Mouse (Mus musculus) ES-E14 (cell line): Measurements from ENCODE around the gene Pfn4. TPM values are rescaled to one million over a fixed set of nuclear protein-coding genes. Genes with fewer than 3 reads are reported as not detected.
"Not testable (repeated sequence)": the region's sequence is repeated elsewhere in the genome, so short reads cannot be mapped to it uniquely, and the experiment has no call there.

Experiments
- DNase-seq: peaks from one replicate; pipeline ENCODE4 v3.0.0-alpha.2; 2013; ENCODE audit warnings: low read depth, low spot score
- H3K27ac ChIP-seq: 2 replicates; pipeline ENCODE4 v1.5.1; 2012; ENCODE audit warnings: low read depth, mild to moderate bottlenecking, low read length, moderate library complexity, mixed read lengths; ENCODE audit not compliant: poor library complexity, insufficient read depth, severe bottlenecking
- H3K36me3 ChIP-seq: 2 replicates; pipeline ENCODE4 v1.6.1; 2012; ENCODE audit warnings: mild to moderate bottlenecking, low read length, moderate library complexity, mixed read lengths; ENCODE audit not compliant: control insufficient read depth, poor library complexity, insufficient read depth, severe bottlenecking
- H3K4me1 ChIP-seq, 2 experiments: fragments of 150-350 bp in 1 of 2; sonication (generic) in 1 of 2; 2 replicates each; pipeline ENCODE4 v1.6.1; 2012; ENCODE audit warnings: low read length in 2 of 2, mild to moderate bottlenecking in 1 of 2, mixed read lengths in 1 of 2; ENCODE audit not compliant: control insufficient read depth in 2 of 2, insufficient read depth in 2 of 2, poor library complexity in 1 of 2
- H3K4me3 ChIP-seq, 2 experiments: fragments of 150-350 bp in 1 of 2; sonication (generic) in 1 of 2; 2 replicates each; pipeline ENCODE4 v1.5.1; 2012; ENCODE audit warnings: low read length in 2 of 2, low read depth in 1 of 2, mild to moderate bottlenecking in 1 of 2, mixed read lengths in 1 of 2; ENCODE audit not compliant: insufficient read depth in 1 of 2, poor library complexity in 1 of 2, severe bottlenecking in 1 of 2
- H3K9ac ChIP-seq: 2 replicates; pipeline ENCODE4 v1.6.1; 2012; ENCODE audit warnings: low read depth, mild to moderate bottlenecking, low read length, mixed read lengths; ENCODE audit not compliant: poor library complexity, insufficient read depth, severe bottlenecking
- H3K9me3 ChIP-seq: fragments of 150-350 bp; sonication (generic); 2 replicates; pipeline ENCODE4 v1.6.1; 2012; ENCODE audit warnings: low read depth, mild to moderate bottlenecking, low read length; ENCODE audit not compliant: control insufficient read depth, insufficient read depth
- CHD2 ChIP-seq: IDR thresholded peaks from 2 replicates; pipeline ENCODE4 v1.6.1; 2014; ENCODE audit warnings: mild to moderate bottlenecking, low read depth, low read length, inconsistent platforms
- HCFC1 ChIP-seq: IDR thresholded peaks from 2 replicates; pipeline ENCODE4 v1.6.1; 2012; ENCODE audit warnings: low read length, inconsistent platforms, borderline replicate concordance; ENCODE audit not compliant: insufficient read depth
- MAFK ChIP-seq: IDR thresholded peaks from 2 replicates; pipeline ENCODE4 v1.6.1; 2014; ENCODE audit warnings: mild to moderate bottlenecking, low read depth, low read length, inconsistent platforms; ENCODE audit not compliant: insufficient read depth
- ZC3H11A ChIP-seq: IDR thresholded peaks from 2 replicates; pipeline ENCODE4 v1.6.1; 2012; ENCODE audit warnings: low read depth, mild to moderate bottlenecking, inconsistent platforms, low read length, borderline replicate concordance
- ZNF384 ChIP-seq: IDR thresholded peaks from 2 replicates; pipeline ENCODE4 v1.6.1; 2012; ENCODE audit warnings: low read depth, low read length, inconsistent platforms
- in situ Hi-C, 2 experiments: fragments of 600-800 bp; cut with MboI; formaldehyde crosslinking; loops; one replicate each; pipeline ENCODE4 v1.15.1; 2025; ENCODE audit warnings: low sequenced_read_pairs in 2 of 2, inconsistent platforms in 1 of 2; ENCODE audit not compliant: unreplicated experiment in 2 of 2
- total RNA-seq: library from RNA; depleted of rRNA; stranded (reverse); fragments of 300-350 nt; gene quantifications from 2 replicates; pipeline ENCODE4 v1.2.3, GENCODE M21; 2012

Pfn4 gene
- total RNA-seq, 1 experiment = 1.8 TPM

DNA sequence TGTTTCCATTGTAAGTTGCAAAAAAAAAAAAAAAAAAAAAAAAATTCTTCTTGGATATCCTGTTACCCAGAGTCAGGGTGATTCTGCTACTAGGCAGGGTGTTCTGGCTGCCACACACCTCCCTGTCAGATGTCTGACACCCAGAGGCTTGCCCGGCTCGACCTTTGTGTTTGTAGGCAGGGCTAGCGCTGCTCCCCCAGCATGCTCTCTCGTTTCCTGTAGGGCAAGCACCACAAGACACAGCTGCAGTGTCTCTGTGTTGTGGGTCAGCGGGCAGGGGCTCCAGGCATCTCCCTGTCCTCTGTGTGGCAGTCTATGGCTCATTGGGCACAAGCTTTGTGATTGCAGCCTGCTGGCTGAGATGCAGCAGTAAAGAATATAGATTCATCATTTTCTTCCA is 14.8 kb downstream of the Pfn4 start:
- Histone ChIP-seq H3K9ac (no peak overlapping the region), H3K4me3 (no peak overlapping the region), H3K27ac (no peak overlapping the region), H3K4me1 (no peaks in the 10 kb centered on the region), H3K9me3 (0 out of 2 replicates have a peak, but pooled peaks cover 1% of the 10 kb centered on the region), H3K36me3 (no peaks in the 10 kb centered on the region)
- in situ Hi-C loops = no loop called here
- no peak for DNase-seq
- TF ChIP-seq ZC3H11A = no peak
- no peak for TF ChIP-seq HCFC1
- TF ChIP-seq MAFK = no peak
- no peak for TF ChIP-seq CHD2
- no peak for TF ChIP-seq ZNF384

DNA sequence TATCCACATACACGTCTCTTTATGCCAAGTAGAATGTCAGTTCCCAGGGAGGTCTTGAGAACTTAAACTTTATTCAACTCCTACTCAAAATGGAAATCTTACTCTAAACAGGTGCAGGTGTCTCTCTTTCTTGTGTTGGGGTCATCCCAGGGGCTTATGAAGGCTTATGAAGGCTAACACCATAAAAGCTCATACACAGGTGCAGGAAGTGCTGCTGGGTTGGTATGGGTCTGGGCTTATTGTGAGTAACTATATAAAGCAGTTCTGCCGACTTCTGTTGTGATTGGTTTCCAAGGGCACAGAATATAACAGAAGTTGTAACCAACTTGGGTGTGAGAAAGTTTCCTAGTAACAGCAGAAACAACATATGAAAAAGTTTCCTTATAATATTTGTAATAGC is 15.6 kb downstream of the Pfn4 start:
- no peak for DNase-seq
- in situ Hi-C loops = no loop called here
- 0 out of 2 replicates have a peak, but pooled peaks cover 1% of the 10 kb centered on the region for H3K9me3 ChIP-seq
- TF ChIP-seq MAFK (no peak), CHD2 (no peak), ZNF384 (no peak), HCFC1 (no peak), ZC3H11A (no peak)
- no peak overlapping the region for H3K27ac ChIP-seq
- no peak overlapping the region for H3K4me3 ChIP-seq
- H3K4me1 ChIP-seq = no peaks in the 10 kb centered on the region
- no peak overlapping the region for H3K9ac ChIP-seq
- no peaks in the 10 kb centered on the region for H3K36me3 ChIP-seq

DNA sequence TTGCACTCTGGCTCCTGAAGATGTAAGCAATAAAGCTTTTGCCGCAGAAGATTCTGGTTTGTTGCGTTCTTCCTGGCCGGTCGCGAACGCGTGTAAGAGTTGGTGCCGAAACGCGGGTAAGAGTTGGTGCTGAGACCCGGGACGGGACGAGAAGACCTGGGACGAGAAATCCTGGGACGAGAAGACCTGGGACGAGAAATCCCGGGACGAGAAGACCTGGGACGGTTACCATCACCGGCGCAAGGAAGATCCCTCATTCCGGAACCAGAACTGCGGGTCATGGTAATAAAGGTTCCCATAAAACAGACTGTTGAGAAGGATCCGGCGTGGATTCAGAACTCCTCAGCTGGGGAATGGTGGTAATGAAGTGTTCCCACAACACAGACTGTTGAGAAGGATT is 19.3 kb downstream of the Pfn4 start:
- H3K4me3 ChIP-seq, H3K36me3 ChIP-seq, DNase-seq, H3K27ac ChIP-seq, H3K4me1 ChIP-seq, H3K9ac ChIP-seq, in situ Hi-C loops, H3K9me3 ChIP-seq: not testable (repeated sequence)

DNA sequence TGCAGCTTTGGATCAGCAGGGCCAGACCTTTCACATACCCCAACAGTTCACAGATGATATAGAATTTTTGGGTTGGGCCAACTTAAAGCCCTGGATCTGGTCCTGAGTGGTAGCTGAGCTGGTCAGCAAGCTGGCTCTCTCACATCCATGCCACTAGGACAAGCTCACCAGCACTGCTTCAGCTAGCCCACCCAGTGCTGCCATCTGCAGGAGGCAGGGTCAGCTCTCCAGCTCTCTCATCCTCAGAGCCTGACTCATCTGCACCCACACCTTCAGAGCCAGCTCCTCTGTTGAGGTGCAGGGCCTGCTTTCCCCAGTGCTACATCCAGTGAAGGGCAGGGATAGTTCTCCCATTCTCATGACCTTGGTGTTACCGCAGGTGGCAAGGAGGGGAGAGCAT is 24.9 kb downstream of the Pfn4 start:
- no peak overlapping the region for H3K27ac ChIP-seq
- in situ Hi-C loops = no loop called here
- TF ChIP-seq CHD2 = no peak
- TF ChIP-seq HCFC1 = no peak
- no peak for TF ChIP-seq ZC3H11A
- no peak for TF ChIP-seq MAFK
- no peak for TF ChIP-seq ZNF384
- H3K36me3 ChIP-seq = no peaks in the 10 kb centered on the region
- no peak overlapping the region for H3K4me3 ChIP-seq
- no peaks in the 10 kb centered on the region for H3K9me3 ChIP-seq
- no peak overlapping the region for H3K9ac ChIP-seq
- no peaks in the 10 kb centered on the region for H3K4me1 ChIP-seq
- no peak for DNase-seq

DNA sequence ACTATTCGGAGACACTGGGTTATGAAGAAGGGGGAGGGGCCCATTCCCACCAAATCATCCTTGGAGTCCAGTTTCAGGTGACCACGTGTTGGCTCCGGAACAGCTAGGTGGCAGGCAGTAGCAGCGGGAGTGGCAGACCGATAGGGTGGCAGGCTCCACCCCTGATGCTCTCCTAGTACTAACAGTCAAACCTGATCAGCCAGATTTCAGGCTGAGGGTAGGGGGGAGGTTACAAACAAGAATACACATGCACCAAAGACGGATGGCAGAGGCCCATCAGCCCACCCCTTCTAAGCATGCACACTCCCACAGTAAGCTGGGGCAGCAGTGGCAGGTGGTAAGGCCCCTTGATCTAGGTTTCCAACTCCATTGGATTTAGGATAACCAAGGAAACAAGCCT is 28.6 kb downstream of the Pfn4 start:
- DNase-seq, H3K27ac ChIP-seq, H3K9ac ChIP-seq, H3K36me3 ChIP-seq, in situ Hi-C loops, H3K4me1 ChIP-seq, H3K4me3 ChIP-seq, H3K9me3 ChIP-seq: not testable (repeated sequence)
